Mouse (Mus musculus) limb, embryonic 14.5 days (tissue): ENCODE results near the gene Srgap1. TPM values are rescaled to one million over a fixed set of nuclear protein-coding genes. Genes with fewer than 3 reads are reported as not detected.
A peak's percentile ranks its signal among the peaks of the same experiment; 100 is the strongest.

Experiments used
- ATAC-seq: fragments of 200-750 bp; cut with Nextera tagmentation; 2 replicates; pipeline ENCODE4 v1.8.0; 2017; ENCODE audit warnings: low read depth, moderate number of reproducible peaks, moderate TSS enrichment; ENCODE audit not compliant: low FRiP score
- DNase-seq: peaks from one replicate; pipeline ENCODE4 v3.0.0-alpha.2; 2015; ENCODE audit warnings: low spot score
- H3K27ac ChIP-seq: fragments of 300-500 bp; sonication (generic); replicated peaks from 2 replicates; pipeline ENCODE4 v1.5.1; 2014; ENCODE audit warnings: low read depth, mild to moderate bottlenecking, low read length, moderate library complexity, mixed read lengths
- H3K27me3 ChIP-seq: fragments of 300-500 bp; sonication (generic); 2 replicates; pipeline ENCODE4 v1.6.1; 2014; ENCODE audit warnings: low read length, mixed read lengths; ENCODE audit not compliant: control insufficient read depth, insufficient read depth
- H3K36me3 ChIP-seq: fragments of 300-500 bp; sonication (generic); 2 replicates; pipeline ENCODE4 v1.6.1; 2014; ENCODE audit warnings: mild to moderate bottlenecking, low read length, moderate library complexity, mixed read lengths; ENCODE audit not compliant: control insufficient read depth, insufficient read depth
- H3K4me1 ChIP-seq: fragments of 300-500 bp; sonication (generic); 2 replicates; pipeline ENCODE4 v1.6.1; 2014; ENCODE audit warnings: antibody characterized with exemption, low read length, mixed read lengths; ENCODE audit not compliant: control insufficient read depth, insufficient read depth
- H3K4me2 ChIP-seq: fragments of 300-500 bp; sonication (generic); replicated peaks from 2 replicates; pipeline ENCODE4 v1.6.1; 2014; ENCODE audit warnings: low read depth, mild to moderate bottlenecking, low read length, moderate library complexity; ENCODE audit not compliant: severe bottlenecking
- H3K4me3 ChIP-seq: fragments of 300-500 bp; sonication (generic); replicated peaks from 2 replicates; pipeline ENCODE4 v1.5.1; 2014; ENCODE audit warnings: low read length
- H3K9ac ChIP-seq: fragments of 300-500 bp; sonication (generic); 2 replicates; pipeline ENCODE4 v1.6.1; 2014; ENCODE audit warnings: mild to moderate bottlenecking, low read depth, low read length, moderate library complexity; ENCODE audit not compliant: severe bottlenecking
- H3K9me3 ChIP-seq: fragments of 300-500 bp; sonication (generic); 2 replicates; pipeline ENCODE4 v1.6.1; 2016; ENCODE audit warnings: low read length; ENCODE audit not compliant: control insufficient read depth
- POLR2A ChIP-seq: fragments of 200-500 bp; IDR thresholded peaks from 2 replicates; pipeline ENCODE4 v1.8.0; 2012; ENCODE audit warnings: inconsistent platforms, mild to moderate bottlenecking, moderate library complexity, borderline replicate concordance; ENCODE audit not compliant: insufficient read depth, insufficient read length; ENCODE audit errors: extremely low read depth
- WGBS: fragments of 180-500 bp; shearing (Covaris S2); extraction: QIAGEN DNeasy Blood & Tissue Kit; methylation state at CpG from one replicate; pipeline ENCODE4 v1.1.7; 2014; 5-methylcytosine and 5-hydroxymethylcytosine counted together
- polyA plus RNA-seq, 2 experiments: library from polyadenylated mRNA; depleted of rRNA in 1 of 2; stranded (reverse) in 1 of 2; unstranded in 1 of 2; fragments of >200 nt; fragmentation: Nextera tagmentation in 1 of 2; extraction: Ambion mirVana in 1 of 2; gene quantifications; 2 replicates each; pipeline versions ENCODE4 v1.2.1 to v1.2.3; 2012 to 2014

The Srgap1 gene
- polyA plus RNA-seq, 2 experiments: 9.6 to 18.2 TPM

GRCm38 (mm10) chr10:121915530-121915929, 131.6 kb downstream of the Srgap1 start:
- H3K36me3 ChIP-seq: no peaks in the 10 kb centered on the region
- DNase-seq (no peak), ATAC-seq (no peak; the same call in 1 of the 2 replicates)
- TF ChIP-seq POLR2A: no peak
- H3K9ac ChIP-seq: no peak overlapping the region
- peaks cover 11% of the 10 kb centered on the region for H3K4me1 ChIP-seq
- H3K27ac ChIP-seq: 0 out of 2 replicates have a peak overlapping the region, but pooled peaks have one; percentile 16
- H3K4me2 ChIP-seq: peak overlapping the region; percentile 25
- WGBS: 46% methylated on average over 12 of the region's 12 CpGs
- no peaks in the 10 kb centered on the region for H3K9me3 ChIP-seq
- no peaks in the 10 kb centered on the region for H3K27me3 ChIP-seq
- H3K4me3 ChIP-seq: no peak overlapping the region

GRCm38 (mm10) chr10:121904137-121904536, 143.0 kb downstream of the Srgap1 start:
- ATAC-seq (no peak), DNase-seq (no peak)
- H3K27me3 ChIP-seq: no peaks in the 10 kb centered on the region
- no peak overlapping the region for H3K27ac ChIP-seq
- H3K4me1 ChIP-seq: 0 out of 2 replicates have a peak, but pooled peaks cover 3% of the 10 kb centered on the region
- H3K4me2 ChIP-seq: no peak overlapping the region
- no peak for TF ChIP-seq POLR2A
- 31% methylated on average over 1 of the region's 1 CpGs for WGBS
- no peaks in the 10 kb centered on the region for H3K36me3 ChIP-seq
- H3K9ac ChIP-seq: no peak overlapping the region
- no peaks in the 10 kb centered on the region for H3K9me3 ChIP-seq
- no peak overlapping the region for H3K4me3 ChIP-seq

- Histone ChIP-seq H3K9me3 (no peaks in the 10 kb centered on the region), H3K4me2 (no peak overlapping the region), H3K27ac (no peak overlapping the region), H3K27me3 (no peaks in the 10 kb centered on the region), H3K9ac (no peak overlapping the region), H3K4me1 (0 out of 2 replicates have a peak, but pooled peaks cover 3% of the 10 kb centered on the region), H3K4me3 (no peak overlapping the region), H3K36me3 (no peaks in the 10 kb centered on the region)
- 73% methylated on average over 5 of the region's 8 CpGs for WGBS
- ATAC-seq (no peak), DNase-seq (no peak)
- no peak for TF ChIP-seq POLR2A
These were observed 144.5 kb downstream of the Srgap1 start for GRCm38 (mm10) chr10:121902651-121903050.

GRCm38 (mm10) chr10:121900772-121901171, 146.3 kb downstream of the Srgap1 start:
- TF ChIP-seq POLR2A: no peak
- H3K27me3 ChIP-seq: no peaks in the 10 kb centered on the region
- H3K4me1 ChIP-seq: no peaks in the 10 kb centered on the region
- H3K9ac ChIP-seq: no peak overlapping the region
- H3K27ac ChIP-seq: no peak overlapping the region
- no peak for ATAC-seq
- H3K4me3 ChIP-seq: no peak overlapping the region
- H3K4me2 ChIP-seq: no peak overlapping the region
- no peaks in the 10 kb centered on the region for H3K9me3 ChIP-seq
- no peak for DNase-seq
- H3K36me3 ChIP-seq: 0 out of 2 replicates have a peak, but pooled peaks cover 5% of the 10 kb centered on the region
- WGBS: 92% methylated on average over 6 of the region's 6 CpGs

GRCm38 (mm10) chr10:121899706-121900105, 147.4 kb downstream of the Srgap1 start:
- H3K27me3 ChIP-seq: no peaks in the 10 kb centered on the region
- DNase-seq: no peak
- no peak overlapping the region for H3K4me3 ChIP-seq
- no peak overlapping the region for H3K27ac ChIP-seq
- no peak for ATAC-seq
- no peak for TF ChIP-seq POLR2A
- WGBS: 84% methylated on average over 6 of the region's 6 CpGs
- H3K4me2 ChIP-seq: no peak overlapping the region
- H3K9ac ChIP-seq: no peak overlapping the region
- no peaks in the 10 kb centered on the region for H3K9me3 ChIP-seq
- H3K36me3 ChIP-seq: 0 out of 2 replicates have a peak, but pooled peaks cover 5% of the 10 kb centered on the region
- no peaks in the 10 kb centered on the region; the same call in 1 of the 2 replicates for H3K4me1 ChIP-seq
